In the genomic region with DNA sequence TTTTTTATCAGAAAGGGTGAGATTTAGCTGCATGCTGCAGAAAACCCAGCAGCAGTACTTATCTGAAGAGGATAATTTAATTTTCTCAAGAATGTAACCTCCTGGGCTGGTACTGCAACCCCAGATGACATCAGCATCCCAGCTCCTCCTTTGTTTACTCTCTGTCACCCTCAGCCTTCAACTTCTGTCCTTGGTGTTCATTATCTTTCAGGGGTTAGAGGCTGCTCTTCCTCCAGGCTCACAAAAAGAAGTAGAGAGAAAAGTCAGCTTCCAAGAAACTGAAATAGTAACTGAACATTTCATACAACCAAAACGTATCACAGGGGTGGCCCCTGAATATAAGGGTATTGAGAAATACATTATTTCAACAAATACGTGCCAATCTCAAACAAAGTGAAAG, we compare ENCODE assay signal across 18 mouse cellular contexts.
A peak's percentile ranks its signal among the peaks of the same experiment; 100 is the strongest.
DNase-seq lines count a peak whose midpoint lies in the region; TF ChIP-seq lines count a peak whose summit lies in the region.
"Had no signal": no experiment of that assay in that cellular context is flagged by ENCODE, and none has a peak within 500 bp of the region (broad histone marks: within the 10 kb centered on the region; RNA-seq: fewer than 3 reads in every experiment).

No protein-coding gene starts in this region.

- no peak for TF ChIP-seq CTCF in CH12.LX (conservative IDR thresholded peaks at IDR 0.05 in 1 of 2, IDR thresholded peaks at IDR 0.05 in 1 of 2; ENCODE audit: low read depth in 2 of 2, low read length in 2 of 2)

- DNase-seq in adrenal gland, adult (ENCODE audit: inconsistent age in 2 of 2, low spot score in 1 of 2) = peak; percentile 31 to 78
- no peak for DNase-seq in adrenal gland, postnatal 10 days
- peak; percentile 9 for DNase-seq in adrenal gland, postnatal 14 days
- no peak for DNase-seq in adrenal gland, adult 8-10 months
- no peak for DNase-seq in CH12.LX (ENCODE audit: extremely low read depth)
- DNase-seq in heart, postnatal 36 days = no peak
- DNase-seq: B cell, adult 2 months; cerebellum, adult 11-12 months; cerebellum, adult 2 months; cerebellum, adult 9-10 months; cerebellum, postnatal 10 days; cerebellum, postnatal 25 days; forebrain, postnatal 0 days had no signal

- no peak overlapping the region for H3K4me2 ChIP-seq in CH12.LX (ENCODE audit: insufficient read depth, low read depth, poor library complexity, severe bottlenecking)
- H3K4me2 ChIP-seq: embryonic facial prominence, embryonic 12.5 days; forebrain, embryonic 13.5 days; forebrain, embryonic 15.5 days had no signal

- no peak for TF ChIP-seq RAD21 in CH12.LX (IDR thresholded peaks at IDR 0.05; ENCODE audit: low read depth, low read length)

- H3K27ac ChIP-seq in CH12.LX (ENCODE audit: insufficient read depth, low read depth) = no peak overlapping the region
- H3K27ac ChIP-seq: embryonic facial prominence, embryonic 10.5 days; embryonic facial prominence, embryonic 12.5 days; forebrain, embryonic 13.5 days; forebrain, embryonic 15.5 days had no signal

- no peaks in the 10 kb centered on the region for H3K9me3 ChIP-seq in CH12.LX (replicated peaks; ENCODE audit: low read length)
- H3K9me3 ChIP-seq: embryonic facial prominence, embryonic 10.5 days; embryonic facial prominence, embryonic 12.5 days; forebrain, embryonic 13.5 days; forebrain, embryonic 15.5 days had no signal

- in situ Hi-C loops in CH12.LX (cut with MboI; ENCODE audit: low pct_ligation_motif_present, low pct_unique_long_range_greater_than_20kb, low sequenced_read_pairs) = no loop called here

- intact Hi-C loops in heart, postnatal 36 days (cut with DNase I) = no loop called here

- H3K4me1 ChIP-seq in CH12.LX (ENCODE audit: control insufficient read depth in 1 of 2, insufficient read depth in 2 of 2) = peaks cover 3 to 21% of the 10 kb centered on the region in 2 experiments; a peak in 3 of 4 replicates
- H3K4me1 ChIP-seq: forebrain, embryonic 13.5 days; forebrain, embryonic 15.5 days had no signal

- TF ChIP-seq EP300 in CH12.LX (IDR thresholded peaks at IDR 0.05; ENCODE audit: low read length) = no peak

- dilution Hi-C loops in CH12.LX (cut with MboI; ENCODE audit: extremely low pct_ligation_motif_present, extremely low pct_unique_long_range_greater_than_20kb, low sequenced_read_pairs) = no loop called here

- no peaks in the 10 kb centered on the region for H3K36me3 ChIP-seq in CH12.LX (replicated peaks in 1 of 2; ENCODE audit: control insufficient read depth in 1 of 2, insufficient read depth in 1 of 2, low read length in 1 of 2)
- H3K36me3 ChIP-seq: embryonic facial prominence, embryonic 10.5 days; embryonic facial prominence, embryonic 12.5 days; forebrain, embryonic 15.5 days had no signal

- no peaks in the 10 kb centered on the region for H3K79me2 ChIP-seq in CH12.LX (replicated peaks; ENCODE audit: control insufficient read depth, extremely low read depth, insufficient read depth, poor library complexity, severe bottlenecking)

- no peak for TF ChIP-seq POLR2A in CH12.LX (IDR thresholded peaks at IDR 0.05; ENCODE audit: low read depth, low read length)

- H3K27me3 ChIP-seq in CH12.LX (replicated peaks) = no peaks in the 10 kb centered on the region
- H3K27me3 ChIP-seq: embryonic facial prominence, embryonic 12.5 days; forebrain, embryonic 13.5 days; forebrain, embryonic 15.5 days; Patski had no signal

- H3K4me3 ChIP-seq in CH12.LX (replicated peaks in 1 of 3; ENCODE audit: low read depth in 2 of 3, low read length in 2 of 3, poor library complexity in 1 of 3) = no peak overlapping the region
- H3K4me3 ChIP-seq: embryonic facial prominence, embryonic 10.5 days; embryonic facial prominence, embryonic 12.5 days; forebrain, embryonic 13.5 days; forebrain, embryonic 15.5 days had no signal

- no peak overlapping the region for H3K9ac ChIP-seq in CH12.LX (ENCODE audit: insufficient read depth, low read depth)
- H3K9ac ChIP-seq: embryonic facial prominence, embryonic 12.5 days; forebrain, embryonic 13.5 days; forebrain, embryonic 15.5 days; forebrain, postnatal 0 days had no signal

TF ChIP-seq in CH12.LX, 34 proteins besides CTCF, POLR2A, EP300 and RAD21:
- no peak for TF ChIP-seq TBP (conservative IDR thresholded peaks at IDR 0.05; ENCODE audit: low read depth, low read length)
- peak; percentile 61 for TF ChIP-seq ZNF384 (IDR thresholded peaks at IDR 0.05; ENCODE audit: low read depth, low read length)

Comparison
In these comparisons a context has a peak if more than half of its experiments do, and no peak if none do; other contexts are left out.
1. DNase-seq: peak in adrenal gland, adult (2 of 2) and adrenal gland, postnatal 14 days (single experiment); none in adrenal gland, postnatal 10 days (single experiment), adrenal gland, adult 8-10 months (single experiment), CH12.LX (single experiment) and heart, postnatal 36 days (0 of 2).